32 mouse cellular contexts compared by ENCODE assay signal in the genomic region with DNA sequence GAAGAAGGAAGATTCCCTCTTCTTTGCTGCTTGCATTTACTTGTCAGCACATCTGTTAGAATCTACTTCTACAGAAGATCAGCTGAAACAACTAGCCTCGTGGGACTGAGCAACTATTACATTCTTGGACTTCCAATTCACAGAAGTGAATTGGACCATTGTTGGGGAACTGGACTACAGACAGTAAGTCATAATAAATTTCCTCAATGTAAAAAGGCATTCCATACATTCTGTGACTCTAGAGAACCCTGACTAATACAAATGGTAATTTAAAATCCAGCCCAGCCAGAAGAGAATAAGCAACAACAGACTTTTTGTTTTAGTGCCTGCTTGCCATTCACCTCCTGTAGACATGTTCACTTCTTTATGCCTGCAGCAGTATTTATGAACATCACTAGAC.
A peak's percentile ranks its signal among the peaks of the same experiment; 100 is the strongest.
DNase-seq lines count a peak whose midpoint lies in the region; ATAC-seq and TF ChIP-seq lines count a peak whose summit lies in the region.
"Had no signal": no experiment of that assay in that cellular context is flagged by ENCODE, and none has a peak within 500 bp of the region (broad histone marks: within the 10 kb centered on the region; RNA-seq: fewer than 3 reads in every experiment).

No protein-coding gene starts in this region.

- H3K9ac ChIP-seq in intestine, embryonic 15.5 days = no peak overlapping the region
- H3K9ac ChIP-seq: embryonic facial prominence, embryonic 15.5 days; forebrain, embryonic 13.5 days; heart, embryonic 12.5 days; heart, embryonic 15.5 days; hindbrain, embryonic 13.5 days had no signal

- H3K36me3 ChIP-seq in intestine, embryonic 15.5 days = no peaks in the 10 kb centered on the region
- H3K36me3 ChIP-seq: embryonic facial prominence, embryonic 15.5 days; G1E; heart, embryonic 12.5 days; heart, embryonic 15.5 days; hindbrain, embryonic 10.5 days; hindbrain, embryonic 13.5 days had no signal

- no peak for TF ChIP-seq POLR2A in embryonic fibroblast, embryonic 13.5 days (IDR thresholded peaks at IDR 0.05; ENCODE audit: low read depth, low read length)

- H3K9me3 ChIP-seq in intestine, embryonic 15.5 days = no peaks in the 10 kb centered on the region
- H3K9me3 ChIP-seq: embryonic facial prominence, embryonic 15.5 days; forebrain, embryonic 13.5 days; G1E; heart, embryonic 12.5 days; heart, embryonic 15.5 days; hindbrain, embryonic 10.5 days; hindbrain, embryonic 13.5 days had no signal

- H3K27me3 ChIP-seq in intestine, embryonic 15.5 days (replicated peaks) = no peaks in the 10 kb centered on the region
- H3K27me3 ChIP-seq: CH12.LX; embryonic facial prominence, embryonic 15.5 days; forebrain, embryonic 13.5 days; heart, embryonic 12.5 days; heart, embryonic 15.5 days; hindbrain, embryonic 13.5 days had no signal

- DNase-seq in embryo, embryonic 11 days = peak; percentile 7
- DNase-seq in embryo, embryonic 9.5 days (ENCODE audit: extremely low spot score) = no peak
- DNase-seq in retina, postnatal 1 day = peak; percentile 5
- DNase-seq in retina, embryonic 14.5 days (ENCODE audit: low spot score) = no peak
- no peak for DNase-seq in left cerebral cortex, adult 11 months (ENCODE audit: low spot score)
- DNase-seq: adrenal gland, adult 8-10 months; adrenal gland, postnatal 25 days; B cell, adult 2 months; cerebellum, adult 11-12 months; cerebellum, adult 8-10 months; cerebellum, postnatal 14 days; gastrocnemius, adult 2 months; gastrocnemius, postnatal 14 days; heart, adult 18-20 months; heart, postnatal 10 days; heart, postnatal 36 days; kidney, adult 18-20 months had no signal

- peak overlapping the region; percentile 73 for H3K27ac ChIP-seq in embryonic fibroblast, embryonic 13.5 days (ENCODE audit: insufficient read depth, low read length)
- H3K27ac ChIP-seq in intestine, embryonic 15.5 days = no peak overlapping the region
- H3K27ac ChIP-seq: embryonic facial prominence, embryonic 15.5 days; forebrain, embryonic 13.5 days; gastrocnemius, adult 2 months; heart, embryonic 15.5 days; hindbrain, embryonic 10.5 days; hindbrain, embryonic 13.5 days had no signal

- WGBS in intestine, embryonic 15.5 days = 60% methylated on average over 1 of the region's 1 CpGs

- ATAC-seq in intestine, embryonic 15.5 days = no peak
- ATAC-seq: activated CD4-positive, CD25-positive, alpha-beta regulatory T cell, adult 4 months; forebrain, embryonic 13.5 days; forebrain, embryonic 16.5 days; hindbrain, embryonic 16.5 days; intestine, embryonic 16.5 days had no signal

- no peak overlapping the region for H3K4me3 ChIP-seq in embryonic fibroblast, embryonic 13.5 days (ENCODE audit: insufficient read depth, low read length)
- H3K4me3 ChIP-seq in intestine, embryonic 15.5 days (replicated peaks) = no peak overlapping the region
- H3K4me3 ChIP-seq: embryonic facial prominence, embryonic 15.5 days; erythroblast, embryonic 14.5 days; forebrain, embryonic 13.5 days; gastrocnemius, adult 2 months; heart, embryonic 12.5 days; heart, embryonic 15.5 days; hindbrain, embryonic 10.5 days; hindbrain, embryonic 13.5 days had no signal

- no peaks in the 10 kb centered on the region for H3K4me1 ChIP-seq in embryonic fibroblast, embryonic 13.5 days (ENCODE audit: control insufficient read depth, insufficient read depth, low read length)
- no peaks in the 10 kb centered on the region for H3K4me1 ChIP-seq in intestine, embryonic 15.5 days (replicated peaks)
- H3K4me1 ChIP-seq: embryonic facial prominence, embryonic 15.5 days; forebrain, embryonic 13.5 days; heart, embryonic 12.5 days; heart, embryonic 15.5 days; hindbrain, embryonic 10.5 days; hindbrain, embryonic 13.5 days had no signal

- TF ChIP-seq CTCF in embryonic fibroblast, embryonic 13.5 days (IDR thresholded peaks at IDR 0.05; ENCODE audit: borderline replicate concordance, insufficient read depth, low read length) = no peak

- no peak overlapping the region for H3K4me2 ChIP-seq in intestine, embryonic 15.5 days (replicated peaks)
- H3K4me2 ChIP-seq: embryonic facial prominence, embryonic 15.5 days; forebrain, embryonic 13.5 days; heart, embryonic 12.5 days; heart, embryonic 15.5 days; hindbrain, embryonic 13.5 days had no signal

Comparison
In these comparisons a context has a peak if more than half of its experiments do, and no peak if none do; other contexts are left out.
1. DNase-seq: peak in embryo, embryonic 11 days (single experiment) and retina, postnatal 1 day (single experiment); none in embryo, embryonic 9.5 days (single experiment), retina, embryonic 14.5 days (single experiment) and left cerebral cortex, adult 11 months (single experiment).